Mouse (Mus musculus): ENCODE results near the gene Gm10100.
"Not testable (repeated sequence)": the region's sequence is repeated elsewhere in the genome, so short reads cannot be mapped to it uniquely, and the experiment has no call there.

GRCm38 (mm10) chr10:77720299-77720698 lies 6.0 kb upstream of the Gm10100 start, which contains the start of gene Krtap12-1:
- TF ChIP-seq E2F4 (IDR thresholded peaks at IDR 0.05; ENCODE audit: borderline replicate concordance, low read depth, low read length); TBP (IDR thresholded peaks at IDR 0.05; ENCODE audit: low read depth, low read length); EP300 (IDR thresholded peaks at IDR 0.05; ENCODE audit: low read depth in 1 of 2, low read length in 2 of 2); GATA1 (IDR thresholded peaks at IDR 0.05; ENCODE audit: low read depth, low read length); CTCF (IDR thresholded peaks at IDR 0.05 in 2 of 3, conservative IDR thresholded peaks at IDR 0.05 in 1 of 3; ENCODE audit: control insufficient read depth in 1 of 3, insufficient read depth in 1 of 3, low read depth in 2 of 3, low read length in 3 of 3, poor library complexity in 1 of 3, severe bottlenecking in 1 of 3); GABPA (IDR thresholded peaks at IDR 0.05; ENCODE audit: low read depth, low read length); POLR2A (IDR thresholded peaks at IDR 0.05; ENCODE audit: control insufficient read depth in 1 of 2, insufficient read depth in 1 of 2, low read depth in 1 of 2, low read length in 2 of 2, poor library complexity in 1 of 2); MYC (IDR thresholded peaks at IDR 0.05; ENCODE audit: low read depth, low read length): not testable (repeated sequence)

All from MEL (cell line).